Mouse (Mus musculus): ENCODE data around the gene Tbl3. TPM values are rescaled to one million over a fixed set of nuclear protein-coding genes. Genes with fewer than 3 reads are reported as not detected.

The Tbl3 gene
- total RNA-seq, 2 experiments from 2014 or later: 31.7 to 32.5 TPM

DNA sequence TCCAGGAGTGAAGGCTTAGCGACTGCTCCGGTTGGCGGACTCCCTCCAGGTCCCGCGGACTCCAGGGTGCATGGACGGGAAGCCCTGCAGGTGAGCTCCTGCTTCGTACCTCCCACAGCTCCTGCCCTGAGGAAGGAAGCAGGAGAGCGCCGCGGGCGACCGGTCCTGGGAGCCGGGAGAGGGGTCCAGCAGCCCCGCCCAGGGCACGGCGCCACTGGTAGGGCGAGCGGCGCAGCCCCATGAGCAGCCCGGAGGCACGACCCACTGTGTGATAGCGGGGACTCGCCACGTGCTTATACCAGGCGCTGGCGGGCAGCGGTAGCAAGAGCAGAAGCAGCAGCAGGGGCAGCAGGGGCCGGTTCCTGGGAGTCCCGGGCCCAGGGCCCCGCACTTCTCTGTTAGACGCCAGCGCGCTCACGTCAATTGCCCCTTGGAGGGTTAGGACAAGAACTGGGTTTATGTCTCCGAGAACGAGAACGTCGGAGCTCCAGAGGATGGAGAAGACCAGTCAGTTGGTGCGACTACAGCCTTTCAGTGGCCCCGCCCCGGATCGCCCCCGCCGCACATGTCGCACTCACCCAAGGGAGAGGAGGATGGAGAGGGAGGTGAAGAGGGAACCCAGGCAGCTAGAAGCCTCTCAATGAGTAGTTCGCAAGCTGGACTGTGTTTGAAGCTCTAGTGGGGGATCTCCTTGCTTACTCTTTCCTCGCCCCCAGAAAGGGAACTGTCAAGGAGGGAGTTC lies 49.3 kb downstream of the Tbl3 start, which contains the start of gene Npw:
Gene Npw (minus strand): TSS at position 441 of the 742 bp plus-strand sequence.
- no peak for DNase-seq (ENCODE audit: low spot score in 2 of 2)

DNA sequence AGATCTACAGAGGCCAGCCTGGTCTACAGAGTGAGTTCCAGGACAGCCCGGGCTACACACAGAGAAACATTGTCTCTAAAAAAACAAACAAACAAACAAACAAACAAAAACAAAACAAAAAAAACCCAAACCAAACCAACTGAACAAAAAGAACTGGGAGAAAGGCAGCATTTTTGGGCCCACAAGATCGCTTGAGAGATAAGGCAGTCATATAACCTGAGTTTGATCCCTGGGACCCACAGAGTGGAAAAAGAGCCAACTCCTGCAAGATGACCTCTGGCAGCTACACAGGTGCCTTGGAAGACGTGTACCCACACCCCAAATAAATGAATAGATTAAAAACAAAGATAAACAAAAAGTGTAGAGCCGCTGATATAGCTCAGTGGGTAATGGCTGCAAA lies 52.5 kb downstream of the Tbl3 start:
- DNase-seq (ENCODE audit: low spot score in 2 of 2): no peak

DNA sequence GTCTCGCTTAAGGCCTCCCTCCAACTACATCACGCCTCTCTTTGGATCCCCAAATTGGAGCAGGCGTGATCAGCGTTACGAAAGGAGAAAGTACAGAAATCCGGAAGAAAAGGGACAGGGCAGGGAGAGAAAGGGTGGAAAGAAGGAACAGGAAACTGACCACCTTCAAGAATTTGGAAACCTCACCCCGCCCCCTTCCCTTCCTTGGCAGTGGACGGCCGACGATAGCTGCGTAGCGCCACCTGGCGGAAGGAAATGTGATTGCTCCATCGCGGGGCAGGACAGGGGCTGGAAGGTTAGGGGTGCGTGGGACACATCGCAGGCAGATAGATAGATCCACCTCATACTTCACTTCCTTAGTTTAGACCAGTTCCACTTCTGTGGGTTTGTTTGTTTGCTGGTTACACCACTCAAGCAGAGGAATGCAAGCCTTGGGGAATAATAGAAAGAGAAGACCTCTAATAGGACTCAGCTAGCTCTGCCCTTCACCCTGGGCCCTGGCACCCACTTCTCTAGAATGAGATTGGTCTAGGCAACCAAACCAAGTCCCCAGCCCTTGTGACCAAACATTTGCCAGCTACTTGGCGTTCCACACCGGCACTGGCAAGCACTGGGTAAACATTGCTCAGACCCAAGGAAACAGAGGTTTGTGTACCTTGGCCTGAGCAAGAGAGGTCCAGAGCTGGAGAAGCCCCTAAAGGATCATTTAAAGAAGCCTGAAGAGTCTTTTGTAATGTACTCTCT lies 53.3 kb downstream of the Tbl3 start:
- DNase-seq (ENCODE audit: low spot score in 2 of 2): peak in 1 of 2 experiments; percentile 64

DNA sequence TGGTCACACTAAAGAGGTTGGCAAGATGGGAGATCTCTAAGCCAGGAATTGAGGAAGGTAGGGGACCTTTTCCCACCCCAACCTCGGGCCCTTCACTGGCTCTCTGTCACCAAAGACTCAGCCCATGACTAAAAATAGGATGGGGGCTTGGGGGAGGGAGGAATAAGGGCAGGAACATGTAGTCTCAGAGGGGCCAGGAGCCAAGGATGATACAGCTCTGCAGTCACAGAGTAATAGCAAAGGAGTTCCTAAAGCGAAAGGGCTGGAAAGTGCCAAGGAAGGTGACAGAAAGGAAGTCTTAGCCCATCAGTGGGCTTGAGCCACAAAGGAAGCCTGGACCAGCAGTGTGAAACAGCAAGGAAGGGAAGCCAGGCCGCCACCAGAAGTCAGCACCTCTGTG lies 55.6 kb downstream of the Tbl3 start:
- no peak for DNase-seq (ENCODE audit: low spot score in 2 of 2)

DNA sequence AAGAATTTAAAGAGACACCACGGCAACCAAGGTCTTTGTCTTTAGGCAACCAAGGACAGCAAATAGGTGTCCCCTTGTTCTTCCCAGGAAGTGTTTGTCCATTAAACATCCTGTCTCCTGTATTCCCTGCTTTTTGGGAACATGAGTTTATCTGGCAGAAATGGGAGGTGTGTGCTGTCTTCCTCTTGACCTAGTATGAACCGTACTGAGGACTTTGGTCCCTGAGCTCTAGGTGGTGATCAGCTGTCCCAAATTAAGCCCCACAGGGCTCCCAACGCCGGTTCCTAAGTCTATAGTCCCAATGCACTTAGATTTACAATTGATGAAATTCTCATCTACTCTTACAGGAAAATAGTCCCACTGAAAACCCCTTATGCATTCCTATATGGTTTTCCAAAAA lies 56.7 kb downstream of the Tbl3 start:
- DNase-seq (ENCODE audit: low spot score in 2 of 2): no peak

DNA sequence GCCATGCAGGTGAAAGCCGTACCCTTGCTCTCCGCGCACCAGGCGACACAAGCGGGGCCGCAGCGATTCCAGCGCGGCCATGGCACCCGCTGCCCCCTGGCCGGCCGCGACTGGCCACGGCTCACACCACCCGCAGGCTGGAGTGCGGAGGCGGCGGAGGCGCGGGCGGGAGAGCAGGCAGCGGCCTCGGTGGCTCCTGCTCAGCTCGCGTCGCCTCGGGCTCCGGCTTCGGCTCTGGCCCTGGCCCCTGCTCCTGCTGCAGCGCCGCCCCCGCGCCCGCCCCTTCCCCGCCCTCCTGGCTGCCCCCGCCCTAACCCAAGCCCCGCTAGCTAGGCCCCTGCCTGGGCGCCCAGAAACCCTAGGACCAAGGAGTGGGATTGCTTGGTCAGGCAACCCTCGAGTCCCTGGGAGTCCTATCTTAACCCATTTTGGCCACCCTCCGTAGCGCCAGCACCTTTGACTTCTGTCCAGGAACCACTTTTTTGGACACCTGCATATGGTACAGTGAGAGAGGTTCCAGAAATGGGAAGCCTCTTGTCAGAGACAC lies 57.3 kb downstream of the Tbl3 start, which contains the start of gene Slc9a3r2:
Gene Slc9a3r2 (minus strand): TSS at position 258 of the 547 bp plus-strand sequence.
- peak in 1 of 2 experiments; percentile 36 for DNase-seq (ENCODE audit: low spot score in 2 of 2)

DNA sequence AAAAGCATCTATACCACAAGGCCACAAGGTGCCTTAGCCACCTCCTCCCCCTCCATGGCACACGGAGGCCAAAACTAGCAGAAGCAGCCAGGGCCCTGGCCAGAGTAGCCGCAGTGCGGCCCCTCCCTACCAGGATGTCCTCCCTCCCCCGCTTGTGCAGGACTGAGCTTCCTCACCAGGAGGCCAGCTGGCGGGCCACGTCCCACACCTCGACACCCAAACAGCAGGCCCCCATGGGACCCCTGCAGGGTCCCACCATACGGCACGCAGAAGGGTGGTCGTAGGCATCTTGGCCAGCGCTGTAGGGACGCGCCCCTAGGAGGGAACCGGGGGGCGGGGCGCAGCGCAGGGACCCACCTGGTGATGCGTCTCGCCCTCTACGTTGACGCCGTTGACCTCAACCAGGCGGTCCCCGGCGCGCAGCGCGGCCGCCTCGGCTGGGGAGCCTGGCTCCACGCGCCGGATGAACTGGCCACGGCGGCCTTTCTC lies 57.8 kb downstream of the Tbl3 start:
- no peak for DNase-seq (ENCODE audit: low spot score in 2 of 2)

DNA sequence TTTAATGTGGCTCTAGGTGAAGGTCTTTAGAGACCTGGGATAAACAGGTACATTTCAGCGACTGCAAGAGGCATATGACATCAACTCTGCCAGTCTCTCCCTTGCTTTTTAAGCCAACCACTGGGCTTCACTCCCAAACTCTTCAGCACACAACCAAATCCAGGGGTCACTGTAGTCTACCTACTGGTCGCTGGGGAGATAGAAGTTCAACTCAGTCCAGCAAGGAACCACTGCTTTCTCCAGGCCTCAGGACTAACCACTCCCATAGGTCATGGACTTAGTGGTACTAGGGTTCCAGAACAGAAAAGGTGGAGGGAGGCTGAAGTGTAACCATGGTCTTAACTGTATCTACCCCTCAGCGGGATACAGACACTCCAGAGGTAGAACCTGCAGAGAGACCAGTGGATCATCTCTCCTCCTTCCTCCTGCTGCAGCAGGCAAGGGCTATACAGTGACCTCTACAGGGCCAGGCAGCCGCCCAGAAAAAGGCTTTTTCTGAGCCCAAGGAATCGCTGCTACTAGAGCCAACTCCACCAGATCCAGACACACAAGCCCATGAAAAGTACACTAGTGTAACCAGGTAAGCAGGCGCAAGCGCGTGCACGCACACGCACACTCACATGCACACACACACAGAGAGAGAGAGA lies 58.6 kb downstream of the Tbl3 start:
- DNase-seq (ENCODE audit: low spot score in 2 of 2): no peak

Other genes with a start within 250 kb of the Tbl3 start
- gene E4f1, start 237.3 kb downstream of the Tbl3 start, total RNA-seq (2021): 10 to 100 TPM; 32.3 to 37.9 TPM
- gene Pgp, start 237.3 kb downstream of the Tbl3 start, total RNA-seq (2021): 10 to 100 TPM; 61.6 to 64.6 TPM
- 1 to 10 TPM; 2.0 to 2.8 TPM for gene Bricd5, start 233.8 kb downstream of the Tbl3 start, total RNA-seq (2021)
- 10 to 100 TPM; 42.5 to 42.9 TPM for gene Mlst8, start 228.6 kb downstream of the Tbl3 start, total RNA-seq (2021)
- 100 to 1,000 TPM; 153 to 157 TPM for gene Caskin1, start 219.1 kb downstream of the Tbl3 start, total RNA-seq (2021)
- 10 to 100 TPM; 79.3 to 84.6 TPM for gene Traf7, start 179.7 kb downstream of the Tbl3 start, total RNA-seq (2021)
- 10 to 100 TPM; 69.7 to 75.6 TPM for gene Rab26, start 173.4 kb downstream of the Tbl3 start, total RNA-seq (2021)
- 10 to 100 TPM; 78.8 to 80.0 TPM for gene Pkd1, start 157.8 kb downstream of the Tbl3 start, total RNA-seq (2021)
- gene Tsc2, start 75.0 kb downstream of the Tbl3 start, total RNA-seq (2021): 100 to 1,000 TPM; 182 to 189 TPM
- gene Nthl1, start 75.0 kb downstream of the Tbl3 start, total RNA-seq (2021): 1 to 10 TPM; 4.9 to 6.1 TPM
- 10 to 100 TPM; 39.7 to 41.0 TPM for gene Slc9a3r2, start 57.3 kb downstream of the Tbl3 start, total RNA-seq (2021)
- 1 to 10 TPM; 1.3 to 2.0 TPM for gene Npw, start 49.2 kb downstream of the Tbl3 start, total RNA-seq (2021)
- 10 to 100 TPM; 39.6 to 42.8 TPM for gene Zfp598, start 38.0 kb downstream of the Tbl3 start, total RNA-seq (2021)
- gene Syngr3, start 17.7 kb downstream of the Tbl3 start, total RNA-seq (2021): 100 to 1,000 TPM; 159 to 169 TPM
- 10 to 100 TPM; 18.8 to 23.1 TPM for gene Gfer, start 11.5 kb downstream of the Tbl3 start, total RNA-seq (2021)
- gene Noxo1, start 11.4 kb downstream of the Tbl3 start, total RNA-seq (2021): 1 to 10 TPM; 3.2 to 3.7 TPM
- under 1 TPM in 1 of 2 experiments, not detected in 1; 0.27 TPM for gene Rnf151, start 10.4 kb upstream of the Tbl3 start, total RNA-seq (2021)
- gene Rps2, start 10.5 kb upstream of the Tbl3 start, total RNA-seq (2021): 100 to 1,000 TPM; 318 to 320 TPM
- gene Ndufb10, start 16.8 kb upstream of the Tbl3 start, total RNA-seq (2021): 100 to 1,000 TPM; 226 to 238 TPM
- gene Rpl3l, start 20.2 kb upstream of the Tbl3 start, total RNA-seq (2021): under 1 TPM; 0.27 to 0.43 TPM
- 10 to 100 TPM; 41.3 to 45.5 TPM for gene Msrb1, start 29.0 kb upstream of the Tbl3 start, total RNA-seq (2021)
- under 1 TPM; 0.35 to 0.38 TPM for gene Hs3st6, start 45.3 kb upstream of the Tbl3 start, total RNA-seq (2021)
- gene Meiob, start 96.6 kb upstream of the Tbl3 start, total RNA-seq (2021): not detected
- gene Hagh, start 132.5 kb upstream of the Tbl3 start, total RNA-seq (2021): 100 to 1,000 TPM; 129 TPM
- gene Fahd1, start 142.7 kb upstream of the Tbl3 start, total RNA-seq (2021): 10 to 100 TPM; 21.4 to 21.7 TPM
- not detected for gene Igfals, start 158.3 kb upstream of the Tbl3 start, total RNA-seq (2021)
- gene Nubp2, start 178.7 kb upstream of the Tbl3 start, total RNA-seq (2021): 10 to 100 TPM; 32.3 to 33.5 TPM
- gene Spsb3, start 179.0 kb upstream of the Tbl3 start, total RNA-seq (2021): 10 to 100 TPM; 47.5 to 48.3 TPM
- 10 to 100 TPM; 52.0 to 53.1 TPM for gene Eme2, start 187.4 kb upstream of the Tbl3 start, total RNA-seq (2021)
- gene Mrps34, start 187.5 kb upstream of the Tbl3 start, total RNA-seq (2021): 10 to 100 TPM; 75.4 to 78.6 TPM
- gene Nme3, start 188.8 kb upstream of the Tbl3 start, total RNA-seq (2021): 10 to 100 TPM; 60.7 to 61.2 TPM
- gene Mapk8ip3, start 229.3 kb upstream of the Tbl3 start, total RNA-seq (2021): 100 to 1,000 TPM; 388 to 404 TPM